Mouse (Mus musculus): ENCODE results near the gene Ubl4b. TPM values are rescaled to one million over a fixed set of nuclear protein-coding genes. Genes with fewer than 3 reads are reported as not detected.

The Ubl4b gene
- polyA plus RNA-seq, 1 experiment from 2014 or later: not detected

- Histone ChIP-seq H3K4me1 (replicated peaks; ENCODE audit: control insufficient read depth, insufficient read depth, low read length) (peaks cover 4% of the 10 kb centered on the region; the same call in 1 of the 2 replicates), H3K36me3 (ENCODE audit: control insufficient read depth, insufficient read depth, low read length) (no peaks in the 10 kb centered on the region), H3K9ac (ENCODE audit: low read length) (no peak overlapping the region), H3K27ac (ENCODE audit: low read depth) (no peak overlapping the region), H3K4me2 (ENCODE audit: low read length) (no peak overlapping the region), H3K27me3 (replicated peaks; ENCODE audit: control insufficient read depth, insufficient read depth, low read length) (peaks cover 55% of the 10 kb centered on the region), H3K9me3 (ENCODE audit: control insufficient read depth, low read length) (no peaks in the 10 kb centered on the region), H3K4me3 (ENCODE audit: low read depth, low read length) (no peak overlapping the region)
- WGBS: 79% methylated on average over 5 of the region's 5 CpGs
- ATAC-seq (replicated peaks; ENCODE audit: low FRiP score, low TSS enrichment, low read depth) (no peak), DNase-seq (ENCODE audit: low spot score) (no peak)
Observed at GRCm38 (mm10) chr3:107520931-107521330, 33.9 kb downstream of the Ubl4b start.

GRCm38 (mm10) chr3:107517631-107518108 lies 37.2 kb downstream of the Ubl4b start, which contains the start of gene Slc6a17:
Gene Slc6a17 (minus strand): TSS chr3:107518018.
- Histone ChIP-seq H3K4me3 (ENCODE audit: low read depth, low read length) (peak within 1 kb of the TSS; percentile 54), H3K36me3 (ENCODE audit: control insufficient read depth, insufficient read depth, low read length) (no peaks in the 10 kb centered on the region), H3K4me2 (ENCODE audit: low read length) (peak within 1 kb of the TSS; percentile 98), H3K4me1 (replicated peaks; ENCODE audit: control insufficient read depth, insufficient read depth, low read length) (peaks cover 4% of the 10 kb centered on the region; the same call in 1 of the 2 replicates), H3K27ac (ENCODE audit: low read depth) (no peak within 1 kb of the TSS), H3K27me3 (replicated peaks; ENCODE audit: control insufficient read depth, insufficient read depth, low read length) (peaks cover 65% of the 10 kb centered on the region), H3K9ac (ENCODE audit: low read length) (peak within 1 kb of the TSS; percentile 45; the same call in 1 of the 2 replicates), H3K9me3 (ENCODE audit: control insufficient read depth, low read length) (no peaks in the 10 kb centered on the region)
- under 1% methylated on average over 67 of the region's 68 CpGs for WGBS
- peak; percentile 82 for DNase-seq (ENCODE audit: low spot score)
- ATAC-seq (replicated peaks; ENCODE audit: low FRiP score, low TSS enrichment, low read depth): peak; percentile 74

GRCm38 (mm10) chr3:107516776-107517630 lies 37.9 kb downstream of the Ubl4b start:
- H3K9ac ChIP-seq (ENCODE audit: low read length): peak overlapping the region; percentile 45; the same call in 1 of the 2 replicates
- H3K27me3 ChIP-seq (replicated peaks; ENCODE audit: control insufficient read depth, insufficient read depth, low read length): peaks cover 65% of the 10 kb centered on the region
- H3K4me3 ChIP-seq (ENCODE audit: low read depth, low read length): peak overlapping the region; percentile 54
- no peak overlapping the region for H3K27ac ChIP-seq (ENCODE audit: low read depth)
- H3K4me2 ChIP-seq (ENCODE audit: low read length): peak overlapping the region; percentile 98
- peaks cover 4% of the 10 kb centered on the region; the same call in 1 of the 2 replicates for H3K4me1 ChIP-seq (replicated peaks; ENCODE audit: control insufficient read depth, insufficient read depth, low read length)
- no peaks in the 10 kb centered on the region for H3K9me3 ChIP-seq (ENCODE audit: control insufficient read depth, low read length)
- no peaks in the 10 kb centered on the region for H3K36me3 ChIP-seq (ENCODE audit: control insufficient read depth, insufficient read depth, low read length)
- WGBS: 5% methylated on average over 55 of the region's 55 CpGs
- ATAC-seq (replicated peaks; ENCODE audit: low FRiP score, low TSS enrichment, low read depth): peak; percentile 82
- DNase-seq (ENCODE audit: low spot score): no peak

- Histone ChIP-seq H3K27me3 (replicated peaks; ENCODE audit: control insufficient read depth, insufficient read depth, low read length) (peaks cover 59% of the 10 kb centered on the region), H3K4me2 (ENCODE audit: low read length) (no peak overlapping the region), H3K9ac (ENCODE audit: low read length) (no peak overlapping the region), H3K4me1 (replicated peaks; ENCODE audit: control insufficient read depth, insufficient read depth, low read length) (peaks cover 4% of the 10 kb centered on the region; the same call in 1 of the 2 replicates), H3K27ac (ENCODE audit: low read depth) (no peak overlapping the region), H3K9me3 (ENCODE audit: control insufficient read depth, low read length) (no peaks in the 10 kb centered on the region), H3K4me3 (ENCODE audit: low read depth, low read length) (no peak overlapping the region), H3K36me3 (ENCODE audit: control insufficient read depth, insufficient read depth, low read length) (no peaks in the 10 kb centered on the region)
- ATAC-seq (replicated peaks; ENCODE audit: low FRiP score, low TSS enrichment, low read depth): no peak
- DNase-seq (ENCODE audit: low spot score): no peak
- WGBS: 72% methylated on average over 4 of the region's 4 CpGs
Observed at GRCm38 (mm10) chr3:107515989-107516388, 38.9 kb downstream of the Ubl4b start.

GRCm38 (mm10) chr3:107511416-107511815 lies 43.5 kb downstream of the Ubl4b start:
- no peak overlapping the region for H3K27ac ChIP-seq (ENCODE audit: low read depth)
- H3K4me3 ChIP-seq (ENCODE audit: low read depth, low read length): no peak overlapping the region
- H3K27me3 ChIP-seq (replicated peaks; ENCODE audit: control insufficient read depth, insufficient read depth, low read length): peaks cover 15% of the 10 kb centered on the region
- H3K4me2 ChIP-seq (ENCODE audit: low read length): no peak overlapping the region
- no peak for ATAC-seq (replicated peaks; ENCODE audit: low FRiP score, low TSS enrichment, low read depth)
- no peaks in the 10 kb centered on the region for H3K4me1 ChIP-seq (replicated peaks; ENCODE audit: control insufficient read depth, insufficient read depth, low read length)
- 84% methylated on average over 3 of the region's 3 CpGs for WGBS
- no peaks in the 10 kb centered on the region for H3K9me3 ChIP-seq (ENCODE audit: control insufficient read depth, low read length)
- no peaks in the 10 kb centered on the region for H3K36me3 ChIP-seq (ENCODE audit: control insufficient read depth, insufficient read depth, low read length)
- H3K9ac ChIP-seq (ENCODE audit: low read length): no peak overlapping the region
- no peak for DNase-seq (ENCODE audit: low spot score)

- no peaks in the 10 kb centered on the region for H3K9me3 ChIP-seq (ENCODE audit: control insufficient read depth, low read length)
- no peaks in the 10 kb centered on the region for H3K36me3 ChIP-seq (ENCODE audit: control insufficient read depth, insufficient read depth, low read length)
- H3K4me2 ChIP-seq (ENCODE audit: low read length): no peak overlapping the region
- 75% methylated on average over 8 of the region's 8 CpGs for WGBS
- ATAC-seq (replicated peaks; ENCODE audit: low FRiP score, low TSS enrichment, low read depth): no peak
- H3K27ac ChIP-seq (ENCODE audit: low read depth): no peak overlapping the region
- H3K4me3 ChIP-seq (ENCODE audit: low read depth, low read length): no peak overlapping the region
- DNase-seq (ENCODE audit: low spot score): no peak
- no peak overlapping the region for H3K9ac ChIP-seq (ENCODE audit: low read length)
- no peaks in the 10 kb centered on the region for H3K27me3 ChIP-seq (replicated peaks; ENCODE audit: control insufficient read depth, insufficient read depth, low read length)
- H3K4me1 ChIP-seq (replicated peaks; ENCODE audit: control insufficient read depth, insufficient read depth, low read length): peaks cover 6% of the 10 kb centered on the region; the same call in 1 of the 2 replicates
Observed at GRCm38 (mm10) chr3:107508696-107509095, 46.2 kb downstream of the Ubl4b start.

- no peak overlapping the region for H3K9ac ChIP-seq (ENCODE audit: low read length)
- no peaks in the 10 kb centered on the region for H3K36me3 ChIP-seq (ENCODE audit: control insufficient read depth, insufficient read depth, low read length)
- no peak overlapping the region for H3K27ac ChIP-seq (ENCODE audit: low read depth)
- no peaks in the 10 kb centered on the region for H3K9me3 ChIP-seq (ENCODE audit: control insufficient read depth, low read length)
- no peak overlapping the region for H3K4me3 ChIP-seq (ENCODE audit: low read depth, low read length)
- H3K4me2 ChIP-seq (ENCODE audit: low read length): no peak overlapping the region
- H3K4me1 ChIP-seq (replicated peaks; ENCODE audit: control insufficient read depth, insufficient read depth, low read length): peaks cover 6% of the 10 kb centered on the region; the same call in 1 of the 2 replicates
- ATAC-seq (replicated peaks; ENCODE audit: low FRiP score, low TSS enrichment, low read depth) (no peak), DNase-seq (ENCODE audit: low spot score) (no peak)
- 70% methylated on average over 9 of the region's 9 CpGs for WGBS
- H3K27me3 ChIP-seq (replicated peaks; ENCODE audit: control insufficient read depth, insufficient read depth, low read length): no peaks in the 10 kb centered on the region
Observed at GRCm38 (mm10) chr3:107507966-107508365, 46.9 kb downstream of the Ubl4b start.

- no peak overlapping the region for H3K27ac ChIP-seq (ENCODE audit: low read depth)
Observed at GRCm38 (mm10) chr3:107506531-107506930, 48.3 kb downstream of the Ubl4b start.

More at GRCm38 (mm10) chr3:107506531-107506930, 48.3 kb downstream of the Ubl4b start:
- 43% methylated on average over 4 of the region's 4 CpGs for WGBS
- Histone ChIP-seq H3K27me3 (replicated peaks; ENCODE audit: control insufficient read depth, insufficient read depth, low read length) (no peaks in the 10 kb centered on the region), H3K4me1 (replicated peaks; ENCODE audit: control insufficient read depth, insufficient read depth, low read length) (peaks cover 6% of the 10 kb centered on the region; the same call in 1 of the 2 replicates), H3K9ac (ENCODE audit: low read length) (no peak overlapping the region), H3K36me3 (ENCODE audit: control insufficient read depth, insufficient read depth, low read length) (no peaks in the 10 kb centered on the region), H3K4me3 (ENCODE audit: low read depth, low read length) (no peak overlapping the region), H3K9me3 (ENCODE audit: control insufficient read depth, low read length) (no peaks in the 10 kb centered on the region), H3K4me2 (ENCODE audit: low read length) (no peak overlapping the region)
- no peak for ATAC-seq (replicated peaks; ENCODE audit: low FRiP score, low TSS enrichment, low read depth)
- no peak for DNase-seq (ENCODE audit: low spot score)

Measured in intestine, embryonic 14.5 days (tissue).